Mouse (Mus musculus) thymus, adult 2 months (tissue): Measurements from ENCODE around the gene Grb14.

Source experiments
- CTCF ChIP-seq: fragments of 200-500 bp; IDR thresholded peaks from 2 replicates; pipeline ENCODE4 v1.5.1; 2012; ENCODE audit warnings: mild to moderate bottlenecking, control low read depth, low read length, moderate library complexity, borderline replicate concordance; ENCODE audit not compliant: control insufficient read depth, poor library complexity, insufficient read depth; ENCODE audit errors: extremely low read depth
- POLR2A ChIP-seq: fragments of 200-500 bp; IDR thresholded peaks from 2 replicates; pipeline ENCODE4 v1.6.1; 2012; ENCODE audit warnings: mild to moderate bottlenecking, low read length, control low read depth, moderate library complexity; ENCODE audit not compliant: control insufficient read depth, poor library complexity, insufficient read depth; ENCODE audit errors: extremely low read depth

- TF ChIP-seq POLR2A (no peak), CTCF (no peak)
These were observed 119.9 kb downstream of the Grb14 start for GRCm38 (mm10) chr2:64904877-64905276.
